Mouse (Mus musculus) liver, embryonic 14.5 days (tissue): Measurements from ENCODE around the gene Rab11b. TPM values are rescaled to one million over a fixed set of nuclear protein-coding genes. Genes with fewer than 3 reads are reported as not detected.

Experiments
- ATAC-seq: fragments of 200-750 bp; cut with Nextera tagmentation; 2 replicates; pipeline ENCODE4 v1.8.0; 2017; ENCODE audit warnings: moderate number of reproducible peaks, mild to moderate bottlenecking, moderate library complexity; ENCODE audit not compliant: insufficient read depth
- DNase-seq, 3 experiments: peaks; one replicate each; pipeline ENCODE4 v3.0.0-alpha.2; 2012 to 2013; ENCODE audit warnings: low read depth in 3 of 3, low spot score in 3 of 3
- H3K27ac ChIP-seq: fragments of 300-500 bp; sonication (generic); 2 replicates; pipeline ENCODE4 v1.5.1; 2014; ENCODE audit warnings: moderate library complexity, mild to moderate bottlenecking, control low read depth, inconsistent platforms
- H3K27me3 ChIP-seq: fragments of 300-500 bp; sonication (generic); 2 replicates; pipeline ENCODE4 v1.6.1; 2014; ENCODE audit warnings: mild to moderate bottlenecking, low read length, moderate library complexity; ENCODE audit not compliant: control insufficient read depth, insufficient read depth
- H3K36me3 ChIP-seq: fragments of 300-500 bp; sonication (generic); replicated peaks from 2 replicates; pipeline ENCODE4 v1.6.1; 2014; ENCODE audit warnings: low read depth; ENCODE audit not compliant: control insufficient read depth, insufficient read depth
- H3K4me1 ChIP-seq, 2 experiments: fragments of 200-500 bp in 1 of 2; fragments of 300-500 bp in 1 of 2; sonication (generic) in 1 of 2; replicated peaks; 2 replicates each; pipeline ENCODE4 v1.6.1; 2012 to 2014; ENCODE audit warnings: antibody characterized with exemption in 1 of 2, inconsistent platforms in 1 of 2, low read length in 1 of 2; ENCODE audit not compliant: control insufficient read depth in 2 of 2, insufficient read depth in 2 of 2
- H3K4me2 ChIP-seq: fragments of 300-500 bp; sonication (generic); 2 replicates; pipeline ENCODE4 v1.6.1; 2014; ENCODE audit warnings: low read depth, mild to moderate bottlenecking, control low read depth, moderate library complexity
- H3K4me3 ChIP-seq, 2 experiments: fragments of 200-500 bp in 1 of 2; fragments of 300-500 bp in 1 of 2; sonication (generic) in 1 of 2; 2 replicates each; pipeline ENCODE4 v1.5.1; 2012 to 2014; ENCODE audit warnings: low read depth in 2 of 2, low read length in 2 of 2, mild to moderate bottlenecking in 2 of 2, control low read depth in 1 of 2, inconsistent platforms in 1 of 2, moderate library complexity in 1 of 2; ENCODE audit not compliant: insufficient read depth in 1 of 2
- H3K9ac ChIP-seq: fragments of 300-500 bp; sonication (generic); replicated peaks from 2 replicates; pipeline ENCODE4 v1.6.1; 2014; ENCODE audit warnings: mild to moderate bottlenecking, control low read depth, moderate library complexity
- H3K9me3 ChIP-seq: fragments of 300-500 bp; sonication (generic); 2 replicates; pipeline ENCODE4 v1.6.1; 2016; ENCODE audit warnings: low read length, mixed read lengths; ENCODE audit not compliant: control insufficient read depth
- CTCF ChIP-seq: IDR thresholded peaks from 2 replicates; pipeline ENCODE4 v1.5.1; 2016; ENCODE audit warnings: antibody characterized with exemption, low read depth, control low read depth
- EP300 ChIP-seq: IDR thresholded peaks from 2 replicates; pipeline ENCODE4 v1.6.1; 2016; ENCODE audit warnings: antibody characterized with exemption, low read depth
- WGBS: fragments of 180-500 bp; shearing (Covaris S2); extraction: QIAGEN DNeasy Blood & Tissue Kit; methylation state at CpG from one replicate; pipeline ENCODE4 v1.1.7; 2014; ENCODE audit not compliant: insufficient replicate concordance; 5-methylcytosine and 5-hydroxymethylcytosine counted together
- polyA plus RNA-seq, 2 experiments: library from polyadenylated mRNA; depleted of rRNA in 1 of 2; stranded (reverse) in 1 of 2; unstranded in 1 of 2; fragments of >200 nt; fragmentation: Nextera tagmentation in 1 of 2; extraction: Ambion mirVana in 1 of 2; gene quantifications; 2 replicates each; pipeline versions ENCODE4 v1.2.1 to v1.2.3; 2012 to 2014

Gene Rab11b
- polyA plus RNA-seq, 2 experiments, result 62.6 to 91.1 TPM

GRCm38 (mm10) chr17:33780431-33780830 lies 20.1 kb upstream of the Rab11b start:
- DNase-seq, result no peak
- H3K27me3 ChIP-seq, result no peaks in the 10 kb centered on the region
- H3K9ac ChIP-seq, result peak overlapping the region; percentile 31
- TF ChIP-seq EP300, result no peak
- TF ChIP-seq CTCF, result no peak
- no peaks in the 10 kb centered on the region for H3K9me3 ChIP-seq
- peaks cover 9 to 28% of the 10 kb centered on the region in 2 experiments for H3K4me1 ChIP-seq
- peaks cover 22% of the 10 kb centered on the region for H3K36me3 ChIP-seq
- H3K27ac ChIP-seq, result no peak overlapping the region
- WGBS, result 10% methylated on average over 5 of the region's 5 CpGs
- H3K4me3 ChIP-seq, result peak overlapping the region; percentile 46 to 57
- H3K4me2 ChIP-seq, result peak overlapping the region; percentile 84
- ATAC-seq, result no peak

- no peak for DNase-seq
- WGBS, result 62% methylated on average over 5 of the region's 5 CpGs
These were observed 19.6 kb upstream of the Rab11b start for GRCm38 (mm10) chr17:33779967-33780295.

DNA sequence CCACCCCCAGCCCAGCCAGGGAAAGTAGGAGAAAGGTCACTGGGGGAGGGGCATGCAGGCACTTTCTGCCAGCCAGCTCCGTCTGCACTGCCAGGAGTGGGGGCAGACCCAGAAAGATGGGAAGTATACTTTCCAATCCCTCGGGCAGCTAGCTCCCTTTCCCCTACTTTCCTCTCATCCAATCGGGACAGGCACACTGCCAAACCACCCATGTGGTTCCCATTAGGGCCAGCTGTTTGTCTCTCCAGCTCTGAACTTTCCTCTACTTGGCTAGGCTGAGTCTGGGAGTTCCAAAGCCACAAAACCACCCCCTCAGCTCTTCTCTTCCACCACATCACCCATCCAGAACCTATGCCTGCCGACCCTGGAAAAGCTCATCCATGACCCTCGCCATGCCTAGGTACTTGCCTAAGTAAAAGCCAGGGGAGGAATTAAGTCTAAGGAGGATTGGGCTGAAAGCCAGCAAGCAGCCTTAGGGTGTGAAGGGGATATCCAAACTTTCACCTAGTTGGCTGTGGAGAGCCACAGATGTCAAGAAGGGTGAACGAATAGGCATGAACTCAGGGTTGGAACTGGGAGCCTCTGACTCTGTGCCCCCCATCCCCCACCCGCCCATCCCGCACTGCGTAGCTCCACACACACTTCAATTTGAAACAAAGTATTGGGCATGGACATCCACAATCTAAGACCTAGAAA lies 19.1 kb upstream of the Rab11b start:
- DNase-seq (peak in 2 of 3 experiments; percentile 39 to 40), ATAC-seq (peak; percentile 19; the same call in 1 of the 2 replicates)
- Histone ChIP-seq H3K36me3 (peaks cover 22% of the 10 kb centered on the region), H3K4me3 (peak overlapping the region in 1 of 2 experiments; percentile 17; a peak in 1 of 4 replicates), H3K27ac (no peak overlapping the region; the same call in 1 of the 2 replicates), H3K27me3 (no peaks in the 10 kb centered on the region), H3K9ac (no peak overlapping the region), H3K9me3 (no peaks in the 10 kb centered on the region), H3K4me2 (peak overlapping the region; percentile 84), H3K4me1 (peaks cover 9 to 28% of the 10 kb centered on the region in 2 experiments)
- TF ChIP-seq CTCF, result no peak
- no peak for TF ChIP-seq EP300
- WGBS, result 49% methylated on average over 9 of the region's 9 CpGs

More at GRCm38 (mm10) chr17:33779967-33780295, 19.6 kb upstream of the Rab11b start:
- peaks cover 22% of the 10 kb centered on the region for H3K36me3 ChIP-seq
- no peak overlapping the region; the same call in 1 of the 2 replicates for H3K9ac ChIP-seq
- no peak overlapping the region for H3K27ac ChIP-seq
- peaks cover 9 to 28% of the 10 kb centered on the region in 2 experiments for H3K4me1 ChIP-seq
- H3K4me3 ChIP-seq, result peak overlapping the region in 1 of 2 experiments; percentile 57; a peak in 2 of 4 replicates
- TF ChIP-seq CTCF (no peak), EP300 (no peak)
- H3K27me3 ChIP-seq, result no peaks in the 10 kb centered on the region
- peak overlapping the region; percentile 84 for H3K4me2 ChIP-seq
- ATAC-seq, result no peak
- no peaks in the 10 kb centered on the region for H3K9me3 ChIP-seq

- no peak overlapping the region for H3K4me2 ChIP-seq
- WGBS, result 95% methylated on average over 4 of the region's 4 CpGs
- no peak for DNase-seq
- no peak for ATAC-seq
- no peak for TF ChIP-seq EP300
- no peak for TF ChIP-seq CTCF
- H3K4me1 ChIP-seq, result peaks cover 4 to 15% of the 10 kb centered on the region in 2 experiments
- no peak overlapping the region for H3K4me3 ChIP-seq
- no peaks in the 10 kb centered on the region for H3K9me3 ChIP-seq
- H3K36me3 ChIP-seq, result peaks cover 22% of the 10 kb centered on the region
- H3K27me3 ChIP-seq, result no peaks in the 10 kb centered on the region
- H3K27ac ChIP-seq, result no peak overlapping the region
- no peak overlapping the region for H3K9ac ChIP-seq
These were observed 15.0 kb upstream of the Rab11b start for GRCm38 (mm10) chr17:33775287-33775686.

DNA sequence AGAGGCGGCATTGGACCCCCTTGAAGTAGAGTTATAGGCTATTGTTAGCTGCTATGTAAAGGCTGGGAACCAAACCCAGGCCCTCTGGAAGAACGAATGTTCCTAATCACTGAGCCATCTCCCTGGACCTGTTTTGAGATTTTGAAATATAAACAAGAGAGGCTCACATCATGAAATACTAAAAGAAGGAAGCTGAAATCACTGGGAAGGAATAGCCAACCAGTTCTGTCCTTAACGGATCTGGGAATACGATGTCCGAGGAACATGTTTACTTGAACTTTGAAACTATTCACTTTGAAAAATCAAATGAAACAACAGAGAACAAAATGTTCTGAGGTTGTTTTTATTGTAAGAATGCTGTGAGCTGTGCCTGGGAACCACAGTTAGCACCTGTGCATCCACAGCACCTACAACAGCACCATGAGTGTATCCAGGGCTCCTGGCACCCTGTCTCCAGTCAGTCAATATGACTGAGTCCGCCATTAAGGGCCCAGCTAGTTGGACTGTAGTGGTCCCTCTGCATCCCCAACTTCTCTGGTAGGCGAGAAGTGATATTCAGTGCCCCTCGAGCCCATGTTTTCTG lies 14.3 kb upstream of the Rab11b start:
- 77% methylated on average over 8 of the region's 8 CpGs for WGBS
- no peak overlapping the region for H3K9ac ChIP-seq
- no peak overlapping the region for H3K4me2 ChIP-seq
- H3K27ac ChIP-seq, result no peak overlapping the region
- H3K4me3 ChIP-seq, result no peak overlapping the region
- TF ChIP-seq CTCF (no peak), EP300 (no peak)
- H3K36me3 ChIP-seq, result peaks cover 22% of the 10 kb centered on the region
- no peak for ATAC-seq
- H3K27me3 ChIP-seq, result no peaks in the 10 kb centered on the region
- DNase-seq, result no peak
- H3K9me3 ChIP-seq, result no peaks in the 10 kb centered on the region
- peaks cover 3 to 10% of the 10 kb centered on the region in 2 experiments; a peak in 3 of 4 replicates for H3K4me1 ChIP-seq
